Comparison of ENCODE assay signal across 8 mouse cellular contexts in genomic region chr5:43590311-43590731, GRCm38 (mm10).
DNase-seq lines count a peak whose midpoint lies in the region; ATAC-seq and TF ChIP-seq lines count a peak whose summit lies in the region.
"Had no signal": no experiment of that assay in that cellular context is flagged by ENCODE, and none has a peak within 500 bp of the region (broad histone marks: within the 10 kb centered on the region; RNA-seq: fewer than 3 reads in every experiment).

No protein-coding gene starts in this region.

- no peak for DNase-seq in hindbrain, embryonic 10.5 days (ENCODE audit: low spot score)
- DNase-seq in Muller cell, postnatal 12 days (ENCODE audit: inconsistent ontology term) = peak; percentile 95
- peak; percentile 77 for DNase-seq in brain, embryonic 14.5 days (ENCODE audit: low read depth)
- peak; percentile 39 to 64 for DNase-seq in heart, postnatal 14 days
- DNase-seq in yolk sac, embryonic 10.5 days (ENCODE audit: low spot score) = no peak

- intact Hi-C loops in heart, postnatal 14 days (cut with DNase I) = no loop called here

- H3K36me3 ChIP-seq in hindbrain, embryonic 16.5 days (ENCODE audit: control insufficient read depth, insufficient read depth, low read length) = no peaks in the 10 kb centered on the region
- no peaks in the 10 kb centered on the region for H3K36me3 ChIP-seq in hindbrain, embryonic 10.5 days
- H3K36me3 ChIP-seq in liver, embryonic 12.5 days = no peaks in the 10 kb centered on the region
- H3K36me3 ChIP-seq: neural tube, embryonic 15.5 days had no signal

- H3K27me3 ChIP-seq in hindbrain, embryonic 16.5 days (replicated peaks; ENCODE audit: control insufficient read depth, insufficient read depth, low read length) = no peaks in the 10 kb centered on the region
- no peaks in the 10 kb centered on the region for H3K27me3 ChIP-seq in hindbrain, embryonic 10.5 days (ENCODE audit: insufficient read depth, poor library complexity, severe bottlenecking)
- H3K27me3 ChIP-seq in liver, embryonic 12.5 days (replicated peaks) = no peaks in the 10 kb centered on the region
- H3K27me3 ChIP-seq: neural tube, embryonic 15.5 days had no signal

- no peak overlapping the region for H3K4me3 ChIP-seq in hindbrain, embryonic 16.5 days (ENCODE audit: low read length)
- no peak overlapping the region for H3K4me3 ChIP-seq in hindbrain, embryonic 10.5 days
- H3K4me3 ChIP-seq in liver, embryonic 12.5 days = no peak overlapping the region
- H3K4me3 ChIP-seq: neural tube, embryonic 15.5 days had no signal

- TF ChIP-seq POLR2A in brain, embryonic 14.5 days (IDR thresholded peaks at IDR 0.05; ENCODE audit: borderline replicate concordance, extremely low read depth, insufficient read depth, insufficient read length, poor library complexity, severe bottlenecking) = no peak

- no peak overlapping the region for H3K9ac ChIP-seq in hindbrain, embryonic 16.5 days (ENCODE audit: low read depth, low read length)
- H3K9ac ChIP-seq in liver, embryonic 12.5 days = no peak overlapping the region
- H3K9ac ChIP-seq: neural tube, embryonic 15.5 days had no signal

- no peaks in the 10 kb centered on the region for H3K4me1 ChIP-seq in hindbrain, embryonic 16.5 days (ENCODE audit: control insufficient read depth, insufficient read depth, low read depth, low read length)
- no peaks in the 10 kb centered on the region for H3K4me1 ChIP-seq in hindbrain, embryonic 10.5 days (replicated peaks)
- H3K4me1 ChIP-seq in liver, embryonic 12.5 days = no peaks in the 10 kb centered on the region
- H3K4me1 ChIP-seq: neural tube, embryonic 15.5 days had no signal

- no peak overlapping the region for H3K27ac ChIP-seq in hindbrain, embryonic 16.5 days (ENCODE audit: low read depth, low read length)
- H3K27ac ChIP-seq in hindbrain, embryonic 10.5 days = no peak overlapping the region
- no peak overlapping the region for H3K27ac ChIP-seq in liver, embryonic 12.5 days
- H3K27ac ChIP-seq: neural tube, embryonic 15.5 days had no signal

- ATAC-seq in hindbrain, embryonic 16.5 days = peak; percentile 60; the same call in 1 of the 2 replicates
- no peak for ATAC-seq in liver, embryonic 12.5 days

- no peak overlapping the region for H3K4me2 ChIP-seq in hindbrain, embryonic 16.5 days (ENCODE audit: low read length)
- no peak overlapping the region for H3K4me2 ChIP-seq in liver, embryonic 12.5 days
- H3K4me2 ChIP-seq: neural tube, embryonic 15.5 days had no signal

- no peaks in the 10 kb centered on the region for H3K9me3 ChIP-seq in hindbrain, embryonic 16.5 days (ENCODE audit: control insufficient read depth, low read length)
- no peaks in the 10 kb centered on the region for H3K9me3 ChIP-seq in hindbrain, embryonic 10.5 days
- no peaks in the 10 kb centered on the region for H3K9me3 ChIP-seq in liver, embryonic 12.5 days (replicated peaks)
- H3K9me3 ChIP-seq: neural tube, embryonic 15.5 days had no signal

- TF ChIP-seq CTCF in brain, embryonic 14.5 days (IDR thresholded peaks at IDR 0.05; ENCODE audit: borderline replicate concordance, extremely low read depth, insufficient read depth, insufficient read length) = no peak

- WGBS in hindbrain, embryonic 16.5 days = 78% methylated on average over 2 of the region's 2 CpGs
- WGBS in hindbrain, embryonic 10.5 days = 87% methylated on average over 2 of the region's 2 CpGs
- 65% methylated on average over 2 of the region's 2 CpGs for WGBS in liver, embryonic 12.5 days (ENCODE audit: insufficient replicate concordance)

Comparison
In these comparisons a context has a peak if more than half of its experiments do, and no peak if none do; other contexts are left out.
1. DNase-seq: peak in Muller cell, postnatal 12 days (single experiment), brain, embryonic 14.5 days (single experiment) and heart, postnatal 14 days (2 of 2); none in hindbrain, embryonic 10.5 days (single experiment) and yolk sac, embryonic 10.5 days (single experiment).